Mouse (Mus musculus) erythroblast, adult 5-6 weeks (primary cell): ENCODE data around the gene Trpm5. TPM values are rescaled to one million over a fixed set of nuclear protein-coding genes. Genes with fewer than 3 reads are reported as not detected.
A peak's percentile ranks its signal among the peaks of the same experiment; 100 is the strongest.

Source experiments
- ATAC-seq: replicated peaks from 2 replicates; pipeline ENCODE4 v1.8.0; 2016; ENCODE audit warnings: moderate number of reproducible peaks, mild to moderate bottlenecking, moderate TSS enrichment, inconsistent platforms; ENCODE audit not compliant: poor library complexity, low FRiP score, severe bottlenecking
- total RNA-seq, 2 experiments: library from RNA; stranded (forward) in 1 of 2; stranded (reverse) in 1 of 2; fragments of 150-400 nt in 1 of 2; fragments of 200-764, 138-1000 nt in 1 of 2; gene quantifications; 2 replicates each; pipeline versions ENCODE4 v1.2.3 to v1.2.4; 2015 to 2017; ENCODE audit warnings: low replicate concordance in 2 of 2

Gene Trpm5
- total RNA-seq, 2 experiments from 2014 or later, result not detected

- ATAC-seq, result 0 out of 2 replicates have a peak, but pooled peaks have one; percentile 57
These were observed 49.6 kb downstream of the Trpm5 start for GRCm38 (mm10) chr7:143044826-143045206.

- no peak for ATAC-seq
These were observed 50.2 kb downstream of the Trpm5 start for GRCm38 (mm10) chr7:143044049-143044825.

- ATAC-seq, result no peak
These were observed 51.5 kb downstream of the Trpm5 start for GRCm38 (mm10) chr7:143042897-143043300.

- ATAC-seq, result no peak
These were observed 52.4 kb downstream of the Trpm5 start for GRCm38 (mm10) chr7:143042089-143042488.

- ATAC-seq, result no peak
These were observed 53.2 kb downstream of the Trpm5 start for GRCm38 (mm10) chr7:143041138-143041822.

GRCm38 (mm10) chr7:143040561-143040960, 53.9 kb downstream of the Trpm5 start:
- ATAC-seq, result no peak

- no peak for ATAC-seq
These were observed 56.1 kb downstream of the Trpm5 start for GRCm38 (mm10) chr7:143038174-143038931.

- ATAC-seq, result no peak
These were observed 57.1 kb downstream of the Trpm5 start for GRCm38 (mm10) chr7:143037306-143037705.

- no peak for ATAC-seq
These were observed 57.7 kb downstream of the Trpm5 start for GRCm38 (mm10) chr7:143036787-143037186.

GRCm38 (mm10) chr7:143034519-143035450, 59.7 kb downstream of the Trpm5 start:
- ATAC-seq, result no peak

- ATAC-seq, result no peak
These were observed 60.3 kb downstream of the Trpm5 start for GRCm38 (mm10) chr7:143034112-143034511.

GRCm38 (mm10) chr7:143033581-143033980, 60.9 kb downstream of the Trpm5 start:
- ATAC-seq, result no peak

GRCm38 (mm10) chr7:143031816-143032215, 62.6 kb downstream of the Trpm5 start:
- no peak for ATAC-seq

- ATAC-seq, result no peak
These were observed 67.2 kb downstream of the Trpm5 start for GRCm38 (mm10) chr7:143027196-143027595.

GRCm38 (mm10) chr7:143025496-143025895, 68.9 kb downstream of the Trpm5 start:
- ATAC-seq, result no peak

- ATAC-seq, result no peak
These were observed 70.1 kb downstream of the Trpm5 start for GRCm38 (mm10) chr7:143024293-143024692.

GRCm38 (mm10) chr7:143023499-143023898, 70.9 kb downstream of the Trpm5 start:
- no peak for ATAC-seq

GRCm38 (mm10) chr7:143021356-143022164, 72.9 kb downstream of the Trpm5 start:
- ATAC-seq, result no peak

- ATAC-seq, result no peak
These were observed 73.7 kb downstream of the Trpm5 start for GRCm38 (mm10) chr7:143020764-143021163.
